Mouse (Mus musculus): ENCODE results near the gene Btbd35f20.
"Not testable (repeated sequence)": the region's sequence is repeated elsewhere in the genome, so short reads cannot be mapped to it uniquely, and the experiment has no call there.

The Btbd35f20 gene

DNA sequence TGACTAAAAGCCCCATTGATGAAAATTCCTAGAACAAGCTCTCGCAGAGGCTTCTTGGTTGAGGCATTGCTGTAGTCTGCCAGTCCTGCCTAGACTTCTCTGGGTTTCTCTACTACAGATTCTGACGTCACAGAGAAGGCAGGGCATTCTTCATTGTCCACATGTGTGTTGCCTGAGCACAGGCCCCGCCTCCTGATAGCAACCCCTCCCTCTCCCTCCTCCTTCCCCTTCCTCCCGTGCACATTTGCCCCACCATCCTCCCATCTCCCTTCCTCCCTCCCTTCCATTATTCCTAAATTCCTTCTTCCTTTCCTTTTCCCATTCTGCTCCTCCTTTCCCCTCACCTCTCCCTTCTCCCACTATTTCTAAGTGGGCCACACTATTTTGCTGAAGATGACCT lies at the start of gene Btbd35f20:
Gene Btbd35f20 (minus strand): TSS at position 101 of the 400 bp plus-strand sequence.
- DNase-seq (ENCODE audit: low read depth, low spot score): not testable (repeated sequence)

Measured in ZHBTc4 (cell line).